Mouse (Mus musculus): ENCODE measurements around the gene B3galt6. TPM values are rescaled to one million over a fixed set of nuclear protein-coding genes. Genes with fewer than 3 reads are reported as not detected.

The B3galt6 gene
- polyA plus RNA-seq, 1 experiment from 2014 or later = 16.3 TPM

- no peak overlapping the region for H3K9ac ChIP-seq (ENCODE audit: low read length)
- no peak overlapping the region for H3K27ac ChIP-seq (ENCODE audit: low read depth, low read length)
- DNase-seq (ENCODE audit: low spot score) = no peak
- 95% methylated on average over 6 of the region's 6 CpGs for WGBS
- no peak overlapping the region for H3K4me2 ChIP-seq (ENCODE audit: low read depth, low read length, severe bottlenecking)
- no peak overlapping the region for H3K4me3 ChIP-seq (ENCODE audit: low read depth, low read length)
- H3K36me3 ChIP-seq (ENCODE audit: control insufficient read depth, insufficient read depth, low read length) = peaks cover 14% of the 10 kb centered on the region; the same call in 1 of the 2 replicates
- no peaks in the 10 kb centered on the region for H3K4me1 ChIP-seq (replicated peaks; ENCODE audit: control insufficient read depth, insufficient read depth, low read length)
- no peak for ATAC-seq (replicated peaks; ENCODE audit: low FRiP score)
- no peaks in the 10 kb centered on the region for H3K27me3 ChIP-seq (ENCODE audit: control insufficient read depth, insufficient read depth, low read length)
- H3K9me3 ChIP-seq (ENCODE audit: control insufficient read depth, low read length) = no peaks in the 10 kb centered on the region
Measured at GRCm38 (mm10) chr4:155955491-155955890, 37.0 kb downstream of the B3galt6 start.

DNA sequence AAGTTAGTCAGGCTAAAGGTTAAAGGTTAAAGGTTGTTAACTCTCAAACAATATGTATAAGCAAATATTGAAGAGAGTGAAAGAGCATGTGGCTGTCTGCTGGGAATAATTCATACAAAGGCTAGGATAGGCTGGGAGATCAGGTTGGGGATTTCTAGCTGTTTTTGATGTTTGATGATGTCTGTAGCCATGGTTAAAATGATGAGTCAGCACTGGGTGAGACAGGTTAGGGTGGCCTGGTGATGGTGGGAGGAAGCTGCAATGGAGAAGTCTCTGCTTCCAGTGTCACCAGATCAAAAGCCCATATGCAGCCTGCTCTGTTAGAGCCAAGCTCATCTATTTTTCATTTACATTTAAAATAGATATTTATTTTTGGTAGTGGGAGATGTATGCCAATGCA is 45.4 kb downstream of the B3galt6 start:
- no peaks in the 10 kb centered on the region for H3K27me3 ChIP-seq (ENCODE audit: control insufficient read depth, insufficient read depth, low read length)
- H3K9me3 ChIP-seq (ENCODE audit: control insufficient read depth, low read length) = no peaks in the 10 kb centered on the region
- no peak overlapping the region for H3K27ac ChIP-seq (ENCODE audit: low read depth, low read length)
- H3K4me2 ChIP-seq (ENCODE audit: low read depth, low read length, severe bottlenecking) = no peak overlapping the region
- ATAC-seq (replicated peaks; ENCODE audit: low FRiP score) (no peak), DNase-seq (ENCODE audit: low spot score) (no peak)
- H3K4me1 ChIP-seq (replicated peaks; ENCODE audit: control insufficient read depth, insufficient read depth, low read length) = peaks cover 9% of the 10 kb centered on the region; the same call in 1 of the 2 replicates
- no peak overlapping the region for H3K4me3 ChIP-seq (ENCODE audit: low read depth, low read length)
- peaks cover 7% of the 10 kb centered on the region; the same call in 1 of the 2 replicates for H3K36me3 ChIP-seq (ENCODE audit: control insufficient read depth, insufficient read depth, low read length)
- no peak overlapping the region for H3K9ac ChIP-seq (ENCODE audit: low read length)

GRCm38 (mm10) chr4:155944271-155944670 is 48.2 kb downstream of the B3galt6 start:
- Histone ChIP-seq H3K36me3 (ENCODE audit: control insufficient read depth, insufficient read depth, low read length) (peaks cover 4% of the 10 kb centered on the region; the same call in 1 of the 2 replicates), H3K27me3 (ENCODE audit: control insufficient read depth, insufficient read depth, low read length) (no peaks in the 10 kb centered on the region), H3K4me3 (ENCODE audit: low read depth, low read length) (peak overlapping the region; percentile 98), H3K9me3 (ENCODE audit: control insufficient read depth, low read length) (no peaks in the 10 kb centered on the region), H3K27ac (ENCODE audit: low read depth, low read length) (no peak overlapping the region), H3K4me2 (ENCODE audit: low read depth, low read length, severe bottlenecking) (peak overlapping the region; percentile 69), H3K9ac (ENCODE audit: low read length) (peak overlapping the region; percentile 92), H3K4me1 (replicated peaks; ENCODE audit: control insufficient read depth, insufficient read depth, low read length) (peaks cover 9% of the 10 kb centered on the region; the same call in 1 of the 2 replicates)
- DNase-seq (ENCODE audit: low spot score) (no peak), ATAC-seq (replicated peaks; ENCODE audit: low FRiP score) (peak; percentile 6; the same call in 1 of the 2 replicates)
- 1% methylated on average over 17 of the region's 17 CpGs for WGBS

DNA sequence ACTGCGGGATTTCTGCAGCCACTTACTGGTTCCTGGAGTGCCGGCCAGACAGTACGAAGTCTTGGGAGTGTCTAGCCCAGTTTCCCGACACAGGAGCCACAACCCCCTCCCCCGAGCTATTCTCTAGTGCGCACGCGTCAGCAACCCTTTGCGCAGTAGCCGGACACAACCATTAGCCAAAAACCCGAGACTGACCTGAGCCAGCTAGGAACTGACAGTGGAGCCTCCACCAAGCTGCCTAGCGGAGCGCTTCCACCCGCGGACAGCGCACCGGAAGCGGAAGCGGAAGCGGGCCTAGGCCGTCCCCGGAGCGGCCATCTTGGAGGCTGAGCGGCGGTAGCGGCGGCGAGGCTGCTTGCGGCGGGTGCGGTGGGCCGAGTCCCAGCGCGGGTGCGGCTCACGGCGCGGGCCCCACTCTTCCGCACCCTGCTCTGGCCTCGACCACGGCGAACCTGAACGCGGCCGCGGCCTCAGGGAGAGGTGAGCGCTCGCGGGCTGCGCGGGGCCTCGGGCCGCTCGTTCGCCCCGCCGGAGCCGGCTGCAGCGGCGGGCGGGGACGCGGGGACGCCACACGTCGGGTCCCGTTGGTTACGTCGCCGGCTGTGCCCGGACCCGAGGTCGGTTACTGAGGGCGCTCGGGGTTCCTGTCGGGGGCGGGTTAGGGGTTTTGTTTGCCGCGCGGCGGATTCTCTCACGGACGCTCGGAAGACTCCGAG is 48.8 kb downstream of the B3galt6 start, which contains the start of gene Ube2j2:
TSS of gene Ube2j2 (plus strand) at position 298 of the 716 bp plus-strand sequence.
- ATAC-seq (replicated peaks; ENCODE audit: low FRiP score) (peak; percentile 99), DNase-seq (ENCODE audit: low spot score) (peak; percentile 97)
- Histone ChIP-seq H3K4me2 (ENCODE audit: low read depth, low read length, severe bottlenecking) (peak within 1 kb of the TSS; percentile 83), H3K36me3 (ENCODE audit: control insufficient read depth, insufficient read depth, low read length) (no peaks in the 10 kb centered on the region), H3K9ac (ENCODE audit: low read length) (peak within 1 kb of the TSS; percentile 92), H3K4me3 (ENCODE audit: low read depth, low read length) (peak within 1 kb of the TSS; percentile 98), H3K27me3 (ENCODE audit: control insufficient read depth, insufficient read depth, low read length) (no peaks in the 10 kb centered on the region), H3K4me1 (replicated peaks; ENCODE audit: control insufficient read depth, insufficient read depth, low read length) (peaks cover 9% of the 10 kb centered on the region; the same call in 1 of the 2 replicates), H3K9me3 (ENCODE audit: control insufficient read depth, low read length) (no peaks in the 10 kb centered on the region), H3K27ac (ENCODE audit: low read depth, low read length) (peak within 1 kb of the TSS; percentile 66)
- under 1% methylated on average over 85 of the region's 85 CpGs for WGBS

DNA sequence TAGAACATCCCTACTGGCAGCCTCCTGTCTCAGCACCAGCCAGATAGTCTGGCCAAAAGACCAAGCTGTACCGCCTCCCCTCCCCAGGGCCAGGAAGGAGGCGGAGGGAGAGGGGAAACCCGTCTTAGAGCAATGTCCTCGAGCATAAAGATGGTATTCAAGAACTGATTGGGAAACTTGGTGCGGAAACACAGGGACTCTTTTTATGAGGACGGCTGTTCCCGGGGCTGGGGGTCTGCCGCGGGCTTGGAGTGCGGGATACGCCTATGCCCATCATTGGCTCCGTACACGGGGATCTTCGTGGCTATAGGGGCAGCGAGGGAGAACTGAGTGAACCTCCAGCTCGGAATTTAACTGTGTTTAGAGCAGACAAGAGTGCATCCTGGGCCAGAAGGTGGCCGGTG is 49.4 kb downstream of the B3galt6 start:
- Histone ChIP-seq H3K4me2 (ENCODE audit: low read depth, low read length, severe bottlenecking) (peak overlapping the region; percentile 83), H3K27me3 (ENCODE audit: control insufficient read depth, insufficient read depth, low read length) (no peaks in the 10 kb centered on the region), H3K9ac (ENCODE audit: low read length) (peak overlapping the region; percentile 92), H3K36me3 (ENCODE audit: control insufficient read depth, insufficient read depth, low read length) (no peaks in the 10 kb centered on the region), H3K27ac (ENCODE audit: low read depth, low read length) (peak overlapping the region; percentile 32; the same call in 1 of the 2 replicates), H3K9me3 (ENCODE audit: control insufficient read depth, low read length) (no peaks in the 10 kb centered on the region), H3K4me1 (replicated peaks; ENCODE audit: control insufficient read depth, insufficient read depth, low read length) (peaks cover 9% of the 10 kb centered on the region; the same call in 1 of the 2 replicates), H3K4me3 (ENCODE audit: low read depth, low read length) (peak overlapping the region; percentile 98)
- ATAC-seq (replicated peaks; ENCODE audit: low FRiP score) (peak; percentile 44), DNase-seq (ENCODE audit: low spot score) (peak; percentile 64)
- WGBS = 2% methylated on average over 17 of the region's 17 CpGs

Other genes with a start within 250 kb of the B3galt6 start
- gene Atad3a, start 231.6 kb downstream of the B3galt6 start, polyA plus RNA-seq (2014; fragmentation: Nextera tagmentation; extraction: Ambion mirVana) = 104 and 115 TPM in 2 replicates
- gene Vwa1, start 218.0 kb downstream of the B3galt6 start, polyA plus RNA-seq (2014; fragmentation: Nextera tagmentation; extraction: Ambion mirVana) = 10.0 and 10.6 TPM in 2 replicates
- gene Tmem88b, start 206.8 kb downstream of the B3galt6 start, polyA plus RNA-seq (2014; fragmentation: Nextera tagmentation; extraction: Ambion mirVana) = 0.15 and 0.43 TPM in 2 replicates
- not detected in 2 replicates for gene Ankrd65, start 202.2 kb downstream of the B3galt6 start, polyA plus RNA-seq (2014; fragmentation: Nextera tagmentation; extraction: Ambion mirVana)
- gene Mrpl20, start 189.8 kb downstream of the B3galt6 start, polyA plus RNA-seq (2014; fragmentation: Nextera tagmentation; extraction: Ambion mirVana) = 203 and 223 TPM in 2 replicates
- 162 and 186 TPM in 2 replicates for gene Ccnl2, start 180.2 kb downstream of the B3galt6 start, polyA plus RNA-seq (2014; fragmentation: Nextera tagmentation; extraction: Ambion mirVana)
- gene Aurkaip1, start 161.4 kb downstream of the B3galt6 start, polyA plus RNA-seq (2014; fragmentation: Nextera tagmentation; extraction: Ambion mirVana) = 132 and 141 TPM in 2 replicates
- gene Mxra8, start 153.0 kb downstream of the B3galt6 start, polyA plus RNA-seq (2014; fragmentation: Nextera tagmentation; extraction: Ambion mirVana) = 28.8 and 29.3 TPM in 2 replicates
- gene Dvl1, start 145.2 kb downstream of the B3galt6 start, polyA plus RNA-seq (2014; fragmentation: Nextera tagmentation; extraction: Ambion mirVana) = 17.9 and 18.0 TPM in 2 replicates
- 0.45 and 0.60 TPM in 2 replicates for gene Tas1r3, start 129.3 kb downstream of the B3galt6 start, polyA plus RNA-seq (2014; fragmentation: Nextera tagmentation; extraction: Ambion mirVana)
- 22.3 and 27.0 TPM in 2 replicates for gene Cptp, start 123.2 kb downstream of the B3galt6 start, polyA plus RNA-seq (2014; fragmentation: Nextera tagmentation; extraction: Ambion mirVana)
- 108 and 117 TPM in 2 replicates for gene Ints11, start 123.1 kb downstream of the B3galt6 start, polyA plus RNA-seq (2014; fragmentation: Nextera tagmentation; extraction: Ambion mirVana)
- gene Pusl1, start 100.9 kb downstream of the B3galt6 start, polyA plus RNA-seq (2014; fragmentation: Nextera tagmentation; extraction: Ambion mirVana) = 53.4 and 53.7 TPM in 2 replicates
- gene Acap3, start 100.8 kb downstream of the B3galt6 start, polyA plus RNA-seq (2014; fragmentation: Nextera tagmentation; extraction: Ambion mirVana) = 34.6 and 34.8 TPM in 2 replicates
- 159 and 165 TPM in 2 replicates for gene Ube2j2, start 48.8 kb downstream of the B3galt6 start, polyA plus RNA-seq (2014; fragmentation: Nextera tagmentation; extraction: Ambion mirVana)
- gene C1qtnf12, start 30.3 kb downstream of the B3galt6 start, polyA plus RNA-seq (2014; fragmentation: Nextera tagmentation; extraction: Ambion mirVana) = 17.6 and 21.1 TPM in 2 replicates
- gene Sdf4, start 223 bp upstream of the B3galt6 start, polyA plus RNA-seq (2014; fragmentation: Nextera tagmentation; extraction: Ambion mirVana) = 117 and 121 TPM in 2 replicates
- gene Tnfrsf4, start 21.2 kb upstream of the B3galt6 start, polyA plus RNA-seq (2014; fragmentation: Nextera tagmentation; extraction: Ambion mirVana) = 0.53 and 0.75 TPM in 2 replicates
- gene Tnfrsf18, start 33.5 kb upstream of the B3galt6 start, polyA plus RNA-seq (2014; fragmentation: Nextera tagmentation; extraction: Ambion mirVana) = 1.1 and 1.9 TPM in 2 replicates
- gene Ttll10, start 66.8 kb upstream of the B3galt6 start, polyA plus RNA-seq (2014; fragmentation: Nextera tagmentation; extraction: Ambion mirVana) = 0.23 and 0.33 TPM in 2 replicates
- 83.6 and 84.0 TPM in 2 replicates for gene 9430015G10Rik, start 117.3 kb upstream of the B3galt6 start, polyA plus RNA-seq (2014; fragmentation: Nextera tagmentation; extraction: Ambion mirVana)
- 1.0 and 1.2 TPM in 2 replicates for gene Rnf223, start 137.9 kb upstream of the B3galt6 start, polyA plus RNA-seq (2014; fragmentation: Nextera tagmentation; extraction: Ambion mirVana)
- 97.0 and 108 TPM in 2 replicates for gene Agrn, start 204.8 kb upstream of the B3galt6 start, polyA plus RNA-seq (2014; fragmentation: Nextera tagmentation; extraction: Ambion mirVana)
- 0.35 and 0.37 TPM in 2 replicates for gene Isg15, start 208.2 kb upstream of the B3galt6 start, polyA plus RNA-seq (2014; fragmentation: Nextera tagmentation; extraction: Ambion mirVana)
- gene AW011738, start 210.7 kb upstream of the B3galt6 start, polyA plus RNA-seq (2014; fragmentation: Nextera tagmentation; extraction: Ambion mirVana) = 2.0 and 2.3 TPM in 2 replicates
- 1.4 and 1.6 TPM in 2 replicates for gene Perm1, start 223.2 kb upstream of the B3galt6 start, polyA plus RNA-seq (2014; fragmentation: Nextera tagmentation; extraction: Ambion mirVana)
- gene Plekhn1, start 242.2 kb upstream of the B3galt6 start, polyA plus RNA-seq (2014; fragmentation: Nextera tagmentation; extraction: Ambion mirVana) = 26.7 and 27.2 TPM in 2 replicates
- gene Noc2l, start 243.4 kb upstream of the B3galt6 start, polyA plus RNA-seq (2014; fragmentation: Nextera tagmentation; extraction: Ambion mirVana) = 102 and 104 TPM in 2 replicates

Data from forebrain, embryonic 11.5 days (tissue).